Mouse (Mus musculus): Measurements from ENCODE around the gene Gpr132. TPM values are rescaled to one million over a fixed set of nuclear protein-coding genes. Genes with fewer than 3 reads are reported as not detected.

The Gpr132 gene
- polyA plus RNA-seq, 1 experiment: 1.2 TPM

DNA sequence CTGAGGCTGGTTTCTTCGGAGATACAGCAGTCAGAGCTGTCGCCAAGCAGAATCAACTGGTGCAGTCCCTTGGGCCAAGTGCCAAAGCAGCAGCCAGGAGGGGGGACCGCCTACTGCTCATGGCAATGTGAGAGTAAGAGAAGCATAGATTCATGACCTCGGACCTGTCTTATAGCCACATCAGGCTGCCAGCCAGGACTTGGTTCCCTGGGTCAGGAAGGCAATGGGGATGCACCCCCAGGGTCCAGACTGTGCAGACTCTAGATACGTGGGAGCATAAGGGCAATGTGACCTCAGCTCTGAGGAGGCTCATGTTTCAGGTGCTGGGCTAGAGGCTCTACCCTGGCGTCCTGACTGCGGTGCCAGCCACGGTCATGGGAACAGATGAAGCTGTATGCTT lies 35.9 kb upstream of the Gpr132 start:
- no peak for TF ChIP-seq GATA1 (IDR thresholded peaks at IDR 0.05; ENCODE audit: borderline replicate concordance, low read length)
- TF ChIP-seq FLI1 (IDR thresholded peaks at IDR 0.05; ENCODE audit: low read length): no peak
- Histone ChIP-seq H3K36me3 (replicated peaks; ENCODE audit: low read length) (peaks cover 40% of the 10 kb centered on the region), H3K4me1 (peaks cover 34% of the 10 kb centered on the region), H3K9me3 (no peaks in the 10 kb centered on the region), H3K27me3 (replicated peaks) (peaks cover 61% of the 10 kb centered on the region), H3K4me3 (replicated peaks) (no peak overlapping the region)

DNA sequence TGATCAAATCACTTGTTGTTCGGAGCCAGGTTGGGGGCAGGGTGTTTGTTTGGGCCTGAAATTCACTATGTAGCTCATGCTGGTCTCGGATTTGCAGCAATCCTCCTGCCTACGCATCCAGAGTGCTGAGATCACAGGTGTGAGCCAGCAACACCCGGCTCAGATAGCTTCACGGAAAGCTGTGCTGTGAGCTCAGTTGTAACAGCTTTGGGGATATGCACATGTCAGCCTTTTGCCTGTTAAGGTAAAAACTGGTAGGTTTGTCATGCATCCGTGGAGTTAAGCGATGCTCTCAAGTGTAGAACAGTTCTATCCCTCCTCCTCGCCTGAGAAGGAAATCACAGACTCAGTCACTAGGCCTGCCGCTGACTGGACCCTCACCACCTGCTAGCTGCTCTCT lies 32.6 kb upstream of the Gpr132 start:
- H3K36me3 ChIP-seq (replicated peaks; ENCODE audit: low read length): peaks cover 11% of the 10 kb centered on the region
- no peaks in the 10 kb centered on the region for H3K9me3 ChIP-seq
- H3K4me1 ChIP-seq: peaks cover 47% of the 10 kb centered on the region
- H3K4me3 ChIP-seq (replicated peaks): no peak overlapping the region
- H3K27me3 ChIP-seq (replicated peaks): peaks cover 63% of the 10 kb centered on the region
- no peak for TF ChIP-seq FLI1 (IDR thresholded peaks at IDR 0.05; ENCODE audit: low read length)
- TF ChIP-seq GATA1 (IDR thresholded peaks at IDR 0.05; ENCODE audit: borderline replicate concordance, low read length): no peak

DNA sequence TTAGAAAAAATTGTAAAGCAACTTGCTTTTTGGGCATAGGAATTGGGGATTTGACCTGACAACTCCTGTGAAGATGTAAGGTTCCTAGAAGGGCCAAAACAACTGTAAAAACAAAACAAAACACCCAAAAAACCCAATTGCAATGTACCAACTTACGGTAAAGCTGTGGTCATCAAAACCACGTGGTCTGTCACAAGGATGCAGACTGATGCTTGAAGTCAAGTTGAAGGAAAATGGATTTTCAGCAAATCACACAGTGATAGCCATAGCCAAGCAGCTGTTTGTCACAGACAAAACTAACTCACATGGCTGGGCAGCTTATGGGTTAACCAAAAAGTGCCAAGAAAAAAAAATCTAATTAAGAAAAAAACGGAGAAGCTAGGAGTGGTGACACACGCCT lies 30.9 kb upstream of the Gpr132 start:
- peaks cover 62% of the 10 kb centered on the region for H3K27me3 ChIP-seq (replicated peaks)
- H3K4me3 ChIP-seq (replicated peaks): no peak overlapping the region
- peaks cover 47% of the 10 kb centered on the region for H3K4me1 ChIP-seq
- no peaks in the 10 kb centered on the region for H3K9me3 ChIP-seq
- TF ChIP-seq GATA1 (IDR thresholded peaks at IDR 0.05; ENCODE audit: borderline replicate concordance, low read length) (no peak), FLI1 (IDR thresholded peaks at IDR 0.05; ENCODE audit: low read length) (no peak)
- peaks cover under 1% of the 10 kb centered on the region for H3K36me3 ChIP-seq (replicated peaks; ENCODE audit: low read length)

GRCm38 (mm10) chr12:112898351-112898750 lies 30.3 kb upstream of the Gpr132 start:
- TF ChIP-seq FLI1 (IDR thresholded peaks at IDR 0.05; ENCODE audit: low read length) (no peak), GATA1 (IDR thresholded peaks at IDR 0.05; ENCODE audit: borderline replicate concordance, low read length) (no peak)
- Histone ChIP-seq H3K36me3 (replicated peaks; ENCODE audit: low read length) (no peaks in the 10 kb centered on the region), H3K9me3 (no peaks in the 10 kb centered on the region), H3K4me1 (peaks cover 45% of the 10 kb centered on the region), H3K27me3 (replicated peaks) (peaks cover 60% of the 10 kb centered on the region), H3K4me3 (replicated peaks) (no peak overlapping the region)

DNA sequence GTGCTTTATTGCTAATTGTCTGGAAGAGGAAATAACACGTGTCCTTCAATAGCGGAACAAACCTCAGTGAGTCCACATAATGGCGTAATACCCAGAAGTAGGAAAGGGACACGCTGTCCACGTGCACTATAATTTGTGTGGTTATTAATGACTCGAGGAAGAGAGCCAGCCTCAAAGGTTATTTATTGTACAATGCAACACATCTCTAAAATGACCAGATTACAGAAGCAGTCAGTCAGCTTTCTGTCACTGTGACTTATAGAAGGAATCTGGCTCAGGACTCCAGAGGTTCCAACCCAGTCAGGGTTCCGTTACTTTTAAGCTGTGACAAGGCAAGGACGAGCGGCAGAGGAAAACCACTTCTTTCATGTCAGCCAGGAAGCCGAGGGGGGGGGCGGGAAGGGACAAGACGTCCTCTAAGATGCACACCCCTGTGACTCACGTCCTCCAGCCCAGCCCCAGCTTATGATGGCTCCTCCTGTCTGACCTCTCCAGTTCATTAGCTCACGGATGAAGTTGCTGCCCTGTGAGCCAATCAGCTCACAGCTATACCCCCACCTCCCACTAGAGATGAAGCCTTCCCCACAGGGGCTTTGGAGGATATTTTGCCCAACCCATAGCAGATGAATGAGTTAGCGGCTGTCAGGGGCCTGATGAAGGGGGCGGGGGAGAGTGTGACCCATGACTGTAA lies 29.6 kb upstream of the Gpr132 start:
- Histone ChIP-seq H3K4me1 (peaks cover 45% of the 10 kb centered on the region), H3K9me3 (no peaks in the 10 kb centered on the region), H3K36me3 (replicated peaks; ENCODE audit: low read length) (no peaks in the 10 kb centered on the region), H3K4me3 (replicated peaks) (peak overlapping the region; percentile 25), H3K27me3 (replicated peaks) (peaks cover 60% of the 10 kb centered on the region)
- TF ChIP-seq FLI1 (IDR thresholded peaks at IDR 0.05; ENCODE audit: low read length): no peak
- TF ChIP-seq GATA1 (IDR thresholded peaks at IDR 0.05; ENCODE audit: borderline replicate concordance, low read length): no peak

DNA sequence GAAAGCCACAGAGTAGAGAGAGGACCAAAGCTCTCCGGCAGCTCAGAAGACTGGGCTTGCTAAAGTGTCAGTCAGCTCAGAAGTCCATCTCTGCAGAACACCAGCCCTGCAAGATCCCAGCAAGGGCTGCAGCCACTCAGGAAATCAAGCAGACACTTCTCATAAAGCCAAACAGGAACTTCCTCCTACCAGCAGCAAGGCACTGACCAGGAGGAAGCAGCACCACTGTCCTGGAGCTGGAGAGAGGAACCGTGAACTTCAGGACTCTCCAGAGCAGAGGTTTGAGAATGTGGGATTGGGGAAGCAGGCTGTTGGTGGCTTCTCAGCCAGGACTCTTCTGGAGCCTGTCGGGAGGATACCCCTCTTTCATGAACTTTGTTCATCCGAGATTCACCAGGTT lies 26.9 kb upstream of the Gpr132 start:
- Histone ChIP-seq H3K4me1 (peaks cover 45% of the 10 kb centered on the region), H3K9me3 (no peaks in the 10 kb centered on the region), H3K27me3 (replicated peaks) (peaks cover 54% of the 10 kb centered on the region), H3K36me3 (replicated peaks; ENCODE audit: low read length) (no peaks in the 10 kb centered on the region), H3K4me3 (replicated peaks) (peak overlapping the region; percentile 74)
- no peak for TF ChIP-seq FLI1 (IDR thresholded peaks at IDR 0.05; ENCODE audit: low read length)
- TF ChIP-seq GATA1 (IDR thresholded peaks at IDR 0.05; ENCODE audit: borderline replicate concordance, low read length): no peak

DNA sequence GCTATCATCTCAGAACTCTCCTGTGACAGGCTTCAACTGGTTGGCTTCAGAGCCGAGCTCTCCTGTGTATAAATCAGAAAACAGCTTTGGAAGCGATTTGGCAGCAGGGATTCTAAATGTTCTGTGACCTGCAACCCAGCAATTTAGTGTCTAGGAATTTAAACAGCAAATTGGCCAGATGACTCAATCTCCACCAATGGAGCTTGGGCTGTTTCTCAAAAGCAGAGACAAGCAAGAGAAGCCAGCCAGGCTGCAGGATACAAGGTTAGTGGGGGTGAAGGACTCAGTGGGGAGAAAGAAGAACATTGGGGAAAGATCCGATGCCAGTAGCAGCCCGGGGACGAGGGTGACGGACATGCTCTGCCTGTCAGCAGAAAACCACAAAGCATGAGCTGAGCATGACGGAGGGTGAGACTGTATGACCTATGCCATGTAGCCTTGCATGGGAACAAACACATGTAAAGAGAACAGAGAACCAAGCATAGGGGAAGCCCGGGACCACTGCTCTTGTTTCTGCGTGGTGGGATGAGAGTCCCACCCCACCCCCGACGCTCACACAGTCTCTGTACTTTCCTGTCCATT lies 26.4 kb upstream of the Gpr132 start:
- Histone ChIP-seq H3K4me1 (peaks cover 45% of the 10 kb centered on the region), H3K27me3 (replicated peaks) (peaks cover 54% of the 10 kb centered on the region), H3K4me3 (replicated peaks) (peak overlapping the region; percentile 82), H3K36me3 (replicated peaks; ENCODE audit: low read length) (no peaks in the 10 kb centered on the region), H3K9me3 (no peaks in the 10 kb centered on the region)
- no peak for TF ChIP-seq GATA1 (IDR thresholded peaks at IDR 0.05; ENCODE audit: borderline replicate concordance, low read length)
- TF ChIP-seq FLI1 (IDR thresholded peaks at IDR 0.05; ENCODE audit: low read length): no peak

DNA sequence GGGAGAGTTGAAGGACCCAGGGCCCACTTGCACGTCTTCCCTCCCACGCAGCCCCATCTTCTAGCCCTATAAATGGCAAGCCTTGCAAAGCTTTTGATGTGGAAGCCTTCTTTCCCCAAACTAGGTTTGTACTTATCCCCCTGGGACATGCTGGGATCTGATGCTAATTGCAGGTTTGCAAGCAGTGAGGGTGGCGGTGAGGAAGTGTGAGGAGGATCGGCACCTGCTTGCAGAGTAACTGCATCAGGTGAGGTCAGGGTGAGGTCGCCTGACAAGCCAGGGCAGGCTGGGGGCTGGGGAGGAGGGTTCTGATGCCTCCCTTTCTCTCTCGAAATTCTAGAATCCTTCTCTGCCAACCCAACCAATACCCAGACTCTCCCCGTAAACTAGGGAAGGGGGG lies 17.4 kb upstream of the Gpr132 start:
- Histone ChIP-seq H3K36me3 (replicated peaks; ENCODE audit: low read length) (no peaks in the 10 kb centered on the region), H3K27me3 (replicated peaks) (peaks cover 44% of the 10 kb centered on the region), H3K9me3 (peaks cover 12% of the 10 kb centered on the region), H3K4me1 (peaks cover 9% of the 10 kb centered on the region), H3K4me3 (replicated peaks) (no peak overlapping the region)
- TF ChIP-seq FLI1 (IDR thresholded peaks at IDR 0.05; ENCODE audit: low read length) (no peak), GATA1 (IDR thresholded peaks at IDR 0.05; ENCODE audit: borderline replicate concordance, low read length) (no peak)

DNA sequence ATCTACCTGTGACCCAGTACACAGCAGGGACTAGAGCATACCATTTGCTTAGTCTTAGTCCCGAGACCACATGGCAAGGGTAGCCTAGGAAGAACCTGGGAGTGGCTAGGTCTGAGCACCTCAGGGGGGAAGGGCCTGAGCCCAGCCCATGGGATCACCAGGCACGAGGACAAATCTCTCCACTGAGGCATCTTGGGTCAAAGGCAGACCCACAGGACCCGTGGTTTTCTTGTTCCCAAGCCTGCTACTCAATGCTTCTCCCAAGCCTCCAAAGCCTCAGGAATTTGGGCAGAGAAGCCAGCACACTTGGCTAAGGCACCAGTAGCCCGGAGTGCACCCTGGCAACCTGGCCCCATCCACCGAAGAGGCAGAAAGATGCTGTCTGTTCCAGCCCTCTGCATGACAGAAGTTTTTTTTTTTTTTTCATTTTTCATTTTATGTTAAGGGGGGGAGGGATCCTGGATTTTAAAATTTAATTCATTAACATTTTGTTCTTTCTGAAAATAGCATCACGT lies 13.3 kb upstream of the Gpr132 start:
- no peaks in the 10 kb centered on the region for H3K36me3 ChIP-seq (replicated peaks; ENCODE audit: low read length)
- H3K4me1 ChIP-seq: peaks cover 46% of the 10 kb centered on the region
- peaks cover 4% of the 10 kb centered on the region for H3K9me3 ChIP-seq
- TF ChIP-seq GATA1 (IDR thresholded peaks at IDR 0.05; ENCODE audit: borderline replicate concordance, low read length) (no peak), FLI1 (IDR thresholded peaks at IDR 0.05; ENCODE audit: low read length) (no peak)
- H3K4me3 ChIP-seq (replicated peaks): no peak overlapping the region
- H3K27me3 ChIP-seq (replicated peaks): peaks cover 73% of the 10 kb centered on the region

DNA sequence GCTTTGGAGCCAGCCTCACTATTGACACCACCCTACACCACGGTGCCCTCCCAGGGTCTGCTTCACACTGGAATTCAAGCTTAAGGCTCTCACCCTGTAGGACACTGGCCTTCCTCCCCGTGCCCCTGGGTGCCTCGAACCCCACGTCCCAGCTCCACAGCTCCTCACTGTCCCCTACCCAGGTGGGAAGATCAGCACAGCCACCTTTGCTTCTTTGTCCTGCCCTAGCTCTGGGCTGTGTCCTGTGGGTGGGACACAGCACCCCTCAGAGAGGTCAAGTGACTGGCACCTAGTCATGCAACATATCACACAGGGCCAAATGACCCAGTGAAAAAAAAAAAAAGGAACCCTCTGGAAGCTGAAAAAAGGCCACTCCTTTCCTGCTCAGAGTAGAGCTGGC lies 12.6 kb upstream of the Gpr132 start:
- TF ChIP-seq GATA1 (IDR thresholded peaks at IDR 0.05; ENCODE audit: borderline replicate concordance, low read length): no peak
- no peak for TF ChIP-seq FLI1 (IDR thresholded peaks at IDR 0.05; ENCODE audit: low read length)
- peak overlapping the region; percentile 23 for H3K4me3 ChIP-seq (replicated peaks)
- no peaks in the 10 kb centered on the region for H3K9me3 ChIP-seq
- peaks cover 53% of the 10 kb centered on the region for H3K4me1 ChIP-seq
- H3K27me3 ChIP-seq (replicated peaks): peaks cover 73% of the 10 kb centered on the region
- no peaks in the 10 kb centered on the region for H3K36me3 ChIP-seq (replicated peaks; ENCODE audit: low read length)
